Mouse (Mus musculus) testis, adult 2 months (tissue): Measurements from ENCODE around the gene Gfod1. TPM values are rescaled to one million over a fixed set of nuclear protein-coding genes. Genes with fewer than 3 reads are reported as not detected.

Experiments used
- H3K27ac ChIP-seq: fragments of 200-500 bp; 2 replicates; pipeline ENCODE4 v1.5.1; 2012; ENCODE audit warnings: low read depth, low read length; ENCODE audit not compliant: control insufficient read depth, insufficient read depth
- H3K27me3 ChIP-seq: fragments of 200-500 bp; 2 replicates; pipeline ENCODE4 v1.6.1; 2012; ENCODE audit warnings: mild to moderate bottlenecking, low read length, moderate library complexity; ENCODE audit not compliant: control insufficient read depth, insufficient read depth
- H3K36me3 ChIP-seq: fragments of 200-500 bp; 2 replicates; pipeline ENCODE4 v1.6.1; 2012; ENCODE audit warnings: mild to moderate bottlenecking, low read length; ENCODE audit not compliant: control insufficient read depth, insufficient read depth
- H3K4me1 ChIP-seq: fragments of 200-500 bp; 2 replicates; pipeline ENCODE4 v1.6.1; 2012; ENCODE audit warnings: low read length; ENCODE audit not compliant: control insufficient read depth, insufficient read depth
- H3K4me3 ChIP-seq: fragments of 200-500 bp; 2 replicates; pipeline ENCODE4 v1.5.1; 2012; ENCODE audit warnings: low read depth, mild to moderate bottlenecking, low read length, moderate library complexity, mixed read lengths; ENCODE audit not compliant: control insufficient read depth
- CTCF ChIP-seq: fragments of 200-500 bp; IDR thresholded peaks from 2 replicates; pipeline ENCODE4 v1.5.1; 2012; ENCODE audit warnings: low read depth, mild to moderate bottlenecking, inconsistent platforms, low read length, moderate library complexity; ENCODE audit not compliant: control insufficient read depth, insufficient read depth, insufficient replicate concordance
- POLR2A ChIP-seq: fragments of 200-500 bp; IDR thresholded peaks from 2 replicates; pipeline ENCODE4 v1.6.1; 2012; ENCODE audit warnings: low read depth, mild to moderate bottlenecking, inconsistent platforms, low read length, moderate library complexity; ENCODE audit not compliant: control insufficient read depth
- polyA plus RNA-seq: library from polyadenylated mRNA; depleted of rRNA; stranded (reverse); fragments of >200 nt; gene quantifications from 2 replicates; pipeline ENCODE4 v1.2.3, GENCODE M21; 2012

Gene Gfod1
- polyA plus RNA-seq, 1 experiment: 0.17 TPM

- Histone ChIP-seq H3K36me3 (no peaks in the 10 kb centered on the region), H3K27me3 (no peaks in the 10 kb centered on the region), H3K27ac (no peak overlapping the region), H3K4me3 (no peak overlapping the region), H3K4me1 (peaks cover 2% of the 10 kb centered on the region)
- TF ChIP-seq CTCF (no peak), POLR2A (no peak)
Measured at GRCm38 (mm10) chr13:43176676-43177075, 127.3 kb downstream of the Gfod1 start.

DNA sequence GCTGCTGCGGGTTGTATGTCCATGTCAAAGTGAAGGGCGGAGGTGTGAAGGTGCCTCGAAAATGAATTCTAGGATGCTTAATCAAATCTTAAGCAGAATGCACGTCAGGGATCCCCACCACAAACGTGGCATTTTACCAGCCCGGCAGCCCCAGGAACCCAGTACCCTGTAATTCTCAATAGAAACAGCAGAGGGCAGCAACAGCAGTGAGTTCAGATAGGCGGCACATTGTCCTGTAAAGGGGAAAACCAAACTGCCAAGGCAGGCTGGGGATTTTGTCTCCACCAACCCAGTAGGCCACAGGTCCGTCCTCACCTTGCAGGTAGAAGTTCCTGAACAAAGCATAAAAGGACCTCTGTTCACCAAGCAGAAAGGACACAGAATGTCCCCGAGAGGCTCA lies 130.7 kb downstream of the Gfod1 start:
- H3K27ac ChIP-seq: no peak overlapping the region
- H3K4me3 ChIP-seq: no peak overlapping the region
- no peaks in the 10 kb centered on the region for H3K36me3 ChIP-seq
- TF ChIP-seq POLR2A (no peak), CTCF (peak; percentile 60; the same call in 1 of the 2 replicates)
- peaks cover 2% of the 10 kb centered on the region for H3K4me1 ChIP-seq
- no peaks in the 10 kb centered on the region for H3K27me3 ChIP-seq

DNA sequence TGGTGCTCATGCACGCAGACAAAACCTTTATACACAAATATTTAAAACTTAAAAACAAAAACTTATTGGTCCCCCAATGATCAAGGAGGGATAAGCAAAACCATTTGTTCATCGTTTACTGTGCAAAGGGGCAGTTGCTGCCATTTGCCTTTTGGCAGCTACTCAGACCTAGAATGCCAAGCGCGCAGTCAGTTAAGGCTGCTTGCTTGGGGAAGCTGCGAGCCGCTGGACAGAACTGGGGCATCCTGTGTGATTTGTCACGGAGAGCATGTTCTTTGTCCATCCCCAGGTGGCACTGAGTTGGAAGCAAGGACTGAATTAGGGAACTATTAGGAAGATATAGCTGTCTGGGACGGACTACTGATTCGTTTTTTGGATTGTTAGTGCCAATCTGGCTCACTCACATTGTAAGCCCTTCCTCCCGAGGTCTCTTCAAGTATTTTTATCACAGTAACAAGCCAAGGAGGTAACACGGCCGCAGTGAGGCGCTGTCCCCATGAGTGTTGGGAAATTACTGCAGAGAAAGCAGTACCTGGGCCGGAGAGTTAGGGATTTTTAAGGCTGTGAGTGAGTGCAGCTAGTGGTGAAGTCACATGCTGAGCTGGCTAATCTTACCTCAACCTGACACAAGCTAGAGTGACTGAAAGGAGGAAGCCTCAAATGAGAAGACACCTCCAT lies 131.8 kb downstream of the Gfod1 start:
- Histone ChIP-seq H3K27ac (no peak overlapping the region), H3K27me3 (no peaks in the 10 kb centered on the region)
- TF ChIP-seq CTCF (no peak), POLR2A (no peak)

GRCm38 (mm10) chr13:43171020-43171710 lies 132.8 kb downstream of the Gfod1 start, which contains the start of gene Tbc1d7:
Gene Tbc1d7, minus strand, starts transcription at chr13:43171501.
- no peaks in the 10 kb centered on the region for H3K36me3 ChIP-seq
- TF ChIP-seq POLR2A (peak; percentile 95), CTCF (no peak)
- peak within 1 kb of the TSS; percentile 92 for H3K4me3 ChIP-seq
- peak within 1 kb of the TSS; percentile 79 for H3K27ac ChIP-seq
- no peaks in the 10 kb centered on the region for H3K27me3 ChIP-seq
- H3K4me1 ChIP-seq: peaks cover 2% of the 10 kb centered on the region

More for the DNA sequence above, 131.8 kb downstream of the Gfod1 start:
- no peaks in the 10 kb centered on the region for H3K36me3 ChIP-seq
- H3K4me3 ChIP-seq: peak overlapping the region; percentile 92
- peaks cover 2% of the 10 kb centered on the region for H3K4me1 ChIP-seq

- H3K4me3 ChIP-seq: no peak overlapping the region
- no peaks in the 10 kb centered on the region for H3K27me3 ChIP-seq
- H3K4me1 ChIP-seq: peaks cover 2% of the 10 kb centered on the region
- TF ChIP-seq POLR2A (no peak), CTCF (no peak)
- H3K36me3 ChIP-seq: no peaks in the 10 kb centered on the region; the same call in 1 of the 2 replicates
- H3K27ac ChIP-seq: no peak overlapping the region
Measured at GRCm38 (mm10) chr13:43167721-43168120, 136.3 kb downstream of the Gfod1 start.

- Histone ChIP-seq H3K36me3 (no peaks in the 10 kb centered on the region; the same call in 1 of the 2 replicates), H3K4me1 (no peaks in the 10 kb centered on the region), H3K4me3 (no peak overlapping the region), H3K27me3 (no peaks in the 10 kb centered on the region), H3K27ac (no peak overlapping the region)
- TF ChIP-seq CTCF (no peak), POLR2A (no peak)
Measured at GRCm38 (mm10) chr13:43159429-43159828, 144.5 kb downstream of the Gfod1 start.

GRCm38 (mm10) chr13:43158281-43158680 lies 145.7 kb downstream of the Gfod1 start:
- H3K36me3 ChIP-seq: no peaks in the 10 kb centered on the region
- TF ChIP-seq CTCF (no peak), POLR2A (no peak)
- no peak overlapping the region for H3K4me3 ChIP-seq
- H3K27ac ChIP-seq: no peak overlapping the region
- H3K4me1 ChIP-seq: no peaks in the 10 kb centered on the region
- no peaks in the 10 kb centered on the region for H3K27me3 ChIP-seq
